Mouse (Mus musculus) bone marrow, adult 2 months (tissue): ENCODE results near the gene Hist2h2ac.

Source experiments
- CTCF ChIP-seq: fragments of 200-500 bp; IDR thresholded peaks from 2 replicates; pipeline ENCODE4 v1.5.1; 2011; ENCODE audit warnings: low read length, control low read depth; ENCODE audit not compliant: control insufficient read depth, insufficient read depth
- POLR2A ChIP-seq: fragments of 200-500 bp; IDR thresholded peaks from 2 replicates; pipeline ENCODE4 v1.6.1; 2011; ENCODE audit warnings: low read depth, mild to moderate bottlenecking, control low read depth, low read length, borderline replicate concordance; ENCODE audit not compliant: control insufficient read depth

DNA sequence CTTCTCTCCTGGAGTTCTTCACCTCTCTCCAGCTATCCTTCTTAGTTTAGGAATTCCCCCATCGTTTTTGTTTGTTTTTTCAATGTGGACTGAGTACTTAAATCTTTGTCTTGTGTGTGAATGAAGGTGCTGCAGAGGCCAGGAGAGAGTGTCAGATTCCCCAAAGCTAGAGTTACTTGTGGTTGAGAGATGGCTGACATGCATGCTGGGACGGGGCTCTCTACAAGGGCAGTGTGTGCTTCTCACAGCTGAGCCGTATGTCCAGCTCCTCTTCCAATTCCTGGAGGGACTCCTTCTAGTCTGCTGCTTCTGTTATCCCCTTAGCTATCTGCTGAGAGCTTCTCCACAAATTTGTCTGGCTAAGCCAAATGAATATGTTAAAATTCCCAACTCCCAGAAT is 15.2 kb upstream of the Hist2h2ac start:
- TF ChIP-seq POLR2A: no peak
- TF ChIP-seq CTCF: no peak
